Comparison of ENCODE assay signal across 8 mouse cellular contexts in the genomic region with DNA sequence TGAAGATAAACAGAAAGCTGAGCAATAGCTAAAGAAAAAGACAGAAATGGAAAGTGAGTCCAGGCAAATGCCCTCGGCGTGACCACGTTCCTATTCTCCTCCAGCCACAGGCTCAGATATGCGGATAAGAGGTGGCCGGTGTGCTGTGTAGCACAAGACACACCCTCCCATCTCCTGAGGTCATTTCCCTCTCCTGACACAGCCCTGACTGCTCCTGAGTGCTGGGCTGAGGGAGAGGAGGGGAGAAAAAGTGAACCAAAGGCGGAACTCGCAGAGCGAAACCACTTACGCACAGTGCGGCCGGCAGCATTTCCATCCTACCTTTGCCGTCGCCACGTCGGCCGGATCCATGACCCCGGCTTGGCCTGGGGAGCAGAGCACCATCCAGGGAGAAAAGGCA.
DNase-seq lines count a peak whose midpoint lies in the region; ATAC-seq and TF ChIP-seq lines count a peak whose summit lies in the region.

No protein-coding gene starts in this region.

- H3K4me2 ChIP-seq in forebrain, postnatal 0 days (ENCODE audit: low read depth), result no peak overlapping the region

- no peak for ATAC-seq in forebrain, postnatal 0 days
- ATAC-seq in megakaryocyte, adult 5-6 weeks (ENCODE audit: poor library complexity, severe bottlenecking), result peak; percentile 71

- WGBS in cerebellum, adult 2 months, result 76% methylated on average over 17 of the region's 17 CpGs
- 67% methylated on average over 17 of the region's 17 CpGs for WGBS in forebrain, postnatal 0 days

- TF ChIP-seq POLR2A in cerebellum, adult 2 months (IDR thresholded peaks at IDR 0.05; ENCODE audit: borderline replicate concordance, insufficient read depth, low read length), result no peak

- no peak for TF ChIP-seq CTCF in cerebellum, adult 2 months (IDR thresholded peaks at IDR 0.05; ENCODE audit: borderline replicate concordance, insufficient read depth, low read depth, low read length)
- TF ChIP-seq CTCF in E14TG2a.4 (conservative IDR thresholded peaks at IDR 0.05; ENCODE audit: low read length), result no peak
- no peak for TF ChIP-seq CTCF in forebrain, postnatal 0 days (IDR thresholded peaks at IDR 0.05; ENCODE audit: low read depth)

- no peaks in the 10 kb centered on the region for H3K27me3 ChIP-seq in cerebellum, adult 2 months (ENCODE audit: control insufficient read depth, insufficient read depth, low read length)
- no peaks in the 10 kb centered on the region for H3K27me3 ChIP-seq in E14TG2a.4 (ENCODE audit: insufficient read depth, low read length)
- H3K27me3 ChIP-seq in forebrain, postnatal 0 days (ENCODE audit: insufficient read depth, low read length), result no peaks in the 10 kb centered on the region

- peak overlapping the region; percentile 17 for H3K4me3 ChIP-seq in cerebellum, adult 2 months (replicated peaks; ENCODE audit: insufficient read depth, low read depth, low read length)
- peak overlapping the region; percentile 74 for H3K4me3 ChIP-seq in E14TG2a.4 (replicated peaks; ENCODE audit: low read length)
- no peak overlapping the region for H3K4me3 ChIP-seq in forebrain, postnatal 0 days (ENCODE audit: low read depth, low read length)

- peak overlapping the region; percentile 90 for H3K27ac ChIP-seq in cerebellum, adult 2 months (ENCODE audit: insufficient read depth, low read length)
- H3K27ac ChIP-seq in forebrain, postnatal 0 days (ENCODE audit: low read depth, low read length), result 0 out of 2 replicates have a peak overlapping the region, but pooled peaks have one; percentile 85

- peaks cover 28% of the 10 kb centered on the region for H3K4me1 ChIP-seq in cerebellum, adult 2 months (ENCODE audit: control insufficient read depth, insufficient read depth, low read length)
- H3K4me1 ChIP-seq in E14TG2a.4 (replicated peaks; ENCODE audit: low read depth, low read length), result peaks cover 44% of the 10 kb centered on the region
- peaks cover 7% of the 10 kb centered on the region; the same call in 1 of the 2 replicates for H3K4me1 ChIP-seq in forebrain, postnatal 0 days (ENCODE audit: insufficient read depth)

- no peak overlapping the region for H3K9ac ChIP-seq in forebrain, postnatal 0 days

- H3K36me3 ChIP-seq in E14TG2a.4 (ENCODE audit: insufficient read depth, low read length), result no peaks in the 10 kb centered on the region
- no peaks in the 10 kb centered on the region for H3K36me3 ChIP-seq in forebrain, postnatal 0 days (ENCODE audit: insufficient read depth)

- peak in 1 of 2 experiments; percentile 49 for DNase-seq in cerebellum, adult 2 months
- DNase-seq in cerebellum, adult 18-20 months, result no peak
- no peak for DNase-seq in forebrain, postnatal 0 days
- no peak for DNase-seq in c-Kit-positive CD71-positive TER-119-positive erythroid progenitor cells, embryonic 14.5 days (ENCODE audit: low spot score)
- DNase-seq in adrenal gland, adult (ENCODE audit: inconsistent age in 2 of 2, low spot score in 1 of 2), result no peak
- DNase-seq in kidney, postnatal 36 days, result no peak

- H3K9me3 ChIP-seq in E14TG2a.4 (ENCODE audit: low read length), result no peaks in the 10 kb centered on the region
- H3K9me3 ChIP-seq in forebrain, postnatal 0 days (ENCODE audit: low read length), result no peaks in the 10 kb centered on the region
